Mouse (Mus musculus): ENCODE results near the gene Gpc3.

DNA sequence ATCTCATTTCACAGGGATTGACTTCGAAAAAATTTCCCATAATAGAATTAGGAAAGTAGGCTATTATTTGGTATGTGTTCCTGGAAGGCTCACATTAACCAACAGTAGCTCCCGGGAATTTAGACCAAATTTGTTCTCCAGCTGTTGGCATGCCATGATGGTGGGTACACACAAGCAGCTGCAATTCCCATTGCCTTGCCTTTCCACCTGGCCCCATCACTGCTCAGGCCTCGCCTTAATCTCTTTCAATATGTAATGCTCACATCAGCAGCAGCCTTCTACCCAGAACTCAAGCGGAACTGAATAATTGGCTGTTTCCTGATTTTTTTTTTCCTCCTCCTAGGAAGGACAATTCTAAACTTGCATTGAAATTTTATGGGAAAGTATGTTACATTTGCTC is 102.6 kb downstream of the Gpc3 start:
- TF ChIP-seq CTCF (IDR thresholded peaks at IDR 0.05; ENCODE audit: low read depth, low read length) (no peak), POLR2A (IDR thresholded peaks at IDR 0.05; ENCODE audit: borderline replicate concordance, low read depth, low read length) (no peak)
